Mouse (Mus musculus): Measurements from ENCODE around the gene Dnajb5.

- TF ChIP-seq CTCF (IDR thresholded peaks at IDR 0.05; ENCODE audit: control insufficient read depth, insufficient read depth, insufficient read length) (no peak), MYOG (IDR thresholded peaks at IDR 0.05; ENCODE audit: control insufficient read depth, extremely low read depth, insufficient read length) (no peak), CEBPB (IDR thresholded peaks at IDR 0.05; ENCODE audit: low read depth) (no peak)
Measured at GRCm38 (mm10) chr4:42915966-42916365, 33.6 kb upstream of the Dnajb5 start.
